Mouse (Mus musculus): ENCODE results near the gene Gm3727. TPM values are rescaled to one million over a fixed set of nuclear protein-coding genes. Genes with fewer than 3 reads are reported as not detected.
A peak's percentile ranks its signal among the peaks of the same experiment; 100 is the strongest.
"Not testable (repeated sequence)": the region's sequence is repeated elsewhere in the genome, so short reads cannot be mapped to it uniquely, and the experiment has no call there.

Gm3727 gene
- total RNA-seq (2021): not detected

GRCm38 (mm10) chr14:7264614-7265013, at the start of gene Gm3727:
Gene Gm3727 (minus strand): TSS chr14:7264714.
- DNase-seq: not testable (repeated sequence)

GRCm38 (mm10) chr14:7243498-7243897, 21.0 kb downstream of the Gm3727 start:
- DNase-seq: peak; percentile 7

Other genes starting within 250 kb of the Gm3727 start
- gene Gm10406, start 237.3 kb downstream of the Gm3727 start, total RNA-seq (2021): under 1 TPM; 0.17 to 0.63 TPM
- gene Gm3685, start 219.7 kb downstream of the Gm3727 start, total RNA-seq (2021): not detected
- 1 to 10 TPM in 1 of 2 experiments, under 1 TPM in 1; 0.23 to 1.5 TPM for gene Gm3696, start 164.1 kb downstream of the Gm3727 start, total RNA-seq (2021)
- not detected for gene Gm6676, start 139.3 kb downstream of the Gm3727 start, total RNA-seq (2021)
- under 1 TPM; 0.34 to 0.43 TPM for gene Gm3512, start 90.2 kb downstream of the Gm3727 start, total RNA-seq (2021)
- not detected for gene Gm16434, start 70.2 kb downstream of the Gm3727 start, total RNA-seq (2021)
- gene Gm3739, start 50.3 kb upstream of the Gm3727 start, total RNA-seq (2021): under 1 TPM; 0.52 to 0.54 TPM
- not detected for gene Gm5797, start 67.7 kb upstream of the Gm3727 start, total RNA-seq (2021)
- not detected for gene Gm8374, start 100.4 kb upstream of the Gm3727 start, total RNA-seq (2021)
- under 1 TPM in 1 of 2 experiments, not detected in 1; 0.29 TPM for gene Gm3755, start 186.2 kb upstream of the Gm3727 start, total RNA-seq (2021)
- under 1 TPM; 0.21 to 0.25 TPM for gene Gm3752, start 219.0 kb upstream of the Gm3727 start, total RNA-seq (2021)